Mouse (Mus musculus) adrenal gland, adult (tissue): Measurements from ENCODE around the gene Dok5.

Experiments used
- DNase-seq, 2 experiments: peaks; one replicate each; pipeline ENCODE4 v3.0.0; 2022 to 2023; ENCODE audit warnings: low spot score in 1 of 2; ENCODE audit not compliant: inconsistent age in 2 of 2

The Dok5 gene

GRCm38 (mm10) chr2:170738446-170738845 lies 6.8 kb downstream of the Dok5 start:
- no peak for DNase-seq

GRCm38 (mm10) chr2:170738891-170739290 lies 7.3 kb downstream of the Dok5 start:
- no peak for DNase-seq

GRCm38 (mm10) chr2:170739713-170740365 lies 8.2 kb downstream of the Dok5 start:
- DNase-seq: no peak

- no peak for DNase-seq
Measured at GRCm38 (mm10) chr2:170743521-170743920, 11.9 kb downstream of the Dok5 start.

- DNase-seq: no peak
Measured at GRCm38 (mm10) chr2:170748901-170749300, 17.3 kb downstream of the Dok5 start.

GRCm38 (mm10) chr2:170752191-170752850 lies 20.7 kb downstream of the Dok5 start:
- no peak for DNase-seq

- no peak for DNase-seq
Measured at GRCm38 (mm10) chr2:170755817-170756216, 24.2 kb downstream of the Dok5 start.

- DNase-seq: no peak
Measured at GRCm38 (mm10) chr2:170756667-170757066, 25.1 kb downstream of the Dok5 start.

- DNase-seq: peak in 1 of 2 experiments; percentile 22
Measured at GRCm38 (mm10) chr2:170757228-170757875, 25.7 kb downstream of the Dok5 start.

- DNase-seq: peak in 1 of 2 experiments; percentile 44
Measured at GRCm38 (mm10) chr2:170758201-170758600, 26.6 kb downstream of the Dok5 start.

- no peak for DNase-seq
Measured at GRCm38 (mm10) chr2:170764704-170765103, 33.1 kb downstream of the Dok5 start.

GRCm38 (mm10) chr2:170767243-170767642 lies 35.6 kb downstream of the Dok5 start:
- DNase-seq: no peak

- DNase-seq: no peak
Measured at GRCm38 (mm10) chr2:170768699-170769098, 37.1 kb downstream of the Dok5 start.

- no peak for DNase-seq
Measured at GRCm38 (mm10) chr2:170771555-170771954, 39.9 kb downstream of the Dok5 start.

GRCm38 (mm10) chr2:170772126-170772884 lies 40.7 kb downstream of the Dok5 start:
- DNase-seq: peak in 1 of 2 experiments; percentile 18

- DNase-seq: no peak
Measured at GRCm38 (mm10) chr2:170772885-170773270, 41.3 kb downstream of the Dok5 start.

GRCm38 (mm10) chr2:170775577-170775976 lies 44.0 kb downstream of the Dok5 start:
- no peak for DNase-seq

- DNase-seq: no peak
Measured at GRCm38 (mm10) chr2:170776107-170776506, 44.5 kb downstream of the Dok5 start.

GRCm38 (mm10) chr2:170777572-170777971 lies 46.0 kb downstream of the Dok5 start:
- no peak for DNase-seq

- DNase-seq: no peak
Measured at GRCm38 (mm10) chr2:170780010-170780750, 48.6 kb downstream of the Dok5 start.

- DNase-seq: no peak
Measured at GRCm38 (mm10) chr2:170788101-170788500, 56.5 kb downstream of the Dok5 start.
